Mouse (Mus musculus) frontal cortex, adult 2 months (tissue): Measurements from ENCODE around the gene Limk2. TPM values are rescaled to one million over a fixed set of nuclear protein-coding genes. Genes with fewer than 3 reads are reported as not detected.

Experiments used
- DNase-seq, 2 experiments: peaks; one replicate each; pipeline ENCODE4 v3.0.0; 2022; ENCODE audit warnings: low spot score in 1 of 2; ENCODE audit errors: extremely low spot score in 1 of 2
- polyA plus RNA-seq: library from polyadenylated mRNA; depleted of rRNA; stranded (reverse); fragments of >200 nt; gene quantifications from 2 replicates; pipeline ENCODE4 v1.2.3, GENCODE M21; 2012

Limk2 gene
- polyA plus RNA-seq, 1 experiment, result 179 TPM

DNA sequence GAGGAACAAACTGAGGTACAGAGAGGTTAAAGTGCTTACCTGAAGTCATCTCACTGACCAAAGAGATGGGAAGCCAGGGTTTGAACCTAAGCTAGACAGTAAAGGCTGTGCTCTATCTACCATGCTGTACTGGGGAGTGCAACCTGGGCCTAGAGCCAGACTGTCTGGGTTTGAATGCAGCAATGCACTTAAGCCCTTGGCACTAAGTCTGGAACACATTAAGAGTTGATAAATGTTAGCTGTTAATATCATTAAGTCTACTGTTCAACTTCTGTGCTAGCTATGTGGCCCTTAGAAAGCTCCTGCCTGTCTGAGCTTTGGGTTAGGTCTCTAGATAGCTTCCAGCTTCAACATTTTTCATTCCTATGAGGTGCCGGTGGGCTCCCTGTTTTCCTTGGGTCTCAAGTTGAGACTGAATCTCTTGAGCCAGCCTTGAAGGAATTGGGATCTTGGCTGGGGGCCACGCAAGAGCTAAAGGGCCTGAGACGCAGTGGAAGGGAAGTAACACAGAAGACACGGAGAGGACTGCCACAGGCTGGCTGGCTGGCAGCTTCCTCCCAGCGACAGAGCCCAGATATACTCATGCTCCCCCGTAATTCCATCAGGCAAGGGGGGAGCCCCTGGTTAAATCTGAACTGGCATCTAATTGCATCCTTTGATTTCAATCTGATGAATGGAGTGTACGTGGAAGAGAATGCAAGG is 35.2 kb downstream of the Limk2 start:
- peak in 1 of 2 experiments; percentile 17 for DNase-seq

- no peak for DNase-seq
These were observed 37.2 kb downstream of the Limk2 start for GRCm38 (mm10) chr11:3371599-3372295.

DNA sequence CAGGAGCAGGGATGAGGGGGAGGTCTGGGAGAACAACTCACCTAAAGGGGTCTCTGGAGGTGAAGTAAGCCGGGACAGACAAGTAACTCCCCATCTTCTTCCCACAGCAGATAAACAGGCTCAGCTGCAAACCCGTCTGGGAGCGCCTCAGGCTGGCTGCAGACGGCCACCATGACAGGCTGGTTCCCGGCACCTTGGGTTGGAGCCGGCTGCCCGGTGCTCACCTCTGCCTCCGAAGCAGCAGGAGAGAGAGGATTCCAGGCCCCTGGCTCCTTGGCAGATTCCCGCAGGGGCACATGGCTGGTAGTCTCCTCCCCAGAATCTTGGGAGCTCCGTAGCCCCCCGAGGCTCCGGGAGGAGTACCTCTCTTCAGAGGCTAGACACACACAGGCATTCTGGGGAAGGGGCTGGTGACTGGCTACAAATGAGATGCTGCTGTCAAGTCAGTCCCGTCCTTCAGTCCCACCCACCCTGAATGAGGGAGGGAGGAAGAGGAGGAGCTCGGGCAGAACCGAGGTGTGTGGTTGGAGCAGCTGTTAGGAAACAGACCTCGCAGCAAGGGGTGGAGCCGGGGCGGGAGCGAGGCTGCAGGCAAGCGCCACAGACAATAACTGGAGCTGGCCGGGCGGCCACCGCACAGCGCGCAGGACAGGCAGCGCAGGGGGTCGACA is 37.9 kb downstream of the Limk2 start:
- DNase-seq, result peak; percentile 86

- DNase-seq, result no peak
These were observed 38.8 kb downstream of the Limk2 start for GRCm38 (mm10) chr11:3370162-3370561.

GRCm38 (mm10) chr11:3369449-3369848 is 39.5 kb downstream of the Limk2 start:
- DNase-seq, result no peak

- DNase-seq, result no peak
These were observed 40.0 kb downstream of the Limk2 start for GRCm38 (mm10) chr11:3368983-3369382.

DNA sequence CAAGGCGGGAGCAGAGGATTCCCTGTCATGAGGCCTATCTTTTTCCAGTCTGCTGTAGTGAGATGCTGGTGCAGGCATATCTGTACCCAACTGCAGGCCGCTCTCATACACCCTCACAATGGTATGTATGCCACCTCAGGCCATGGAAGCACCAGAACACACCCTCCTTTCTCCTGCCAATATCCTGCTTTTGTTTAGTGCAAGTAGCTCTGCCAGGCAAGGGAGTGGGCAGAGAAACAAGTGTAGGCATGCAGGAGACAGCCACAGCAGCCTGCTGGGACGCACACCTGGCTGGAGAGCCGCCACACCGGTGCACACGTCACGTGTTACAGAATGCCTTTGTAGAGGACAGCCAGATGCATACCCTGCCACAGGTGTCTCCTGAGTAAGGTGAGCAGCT is 42.6 kb downstream of the Limk2 start:
- DNase-seq, result no peak

- no peak for DNase-seq
These were observed 46.1 kb downstream of the Limk2 start for GRCm38 (mm10) chr11:3362854-3363253.

- DNase-seq, result no peak
These were observed 55.9 kb downstream of the Limk2 start for GRCm38 (mm10) chr11:3352990-3353585.

- DNase-seq, result no peak
These were observed 56.9 kb downstream of the Limk2 start for GRCm38 (mm10) chr11:3352131-3352530.

DNA sequence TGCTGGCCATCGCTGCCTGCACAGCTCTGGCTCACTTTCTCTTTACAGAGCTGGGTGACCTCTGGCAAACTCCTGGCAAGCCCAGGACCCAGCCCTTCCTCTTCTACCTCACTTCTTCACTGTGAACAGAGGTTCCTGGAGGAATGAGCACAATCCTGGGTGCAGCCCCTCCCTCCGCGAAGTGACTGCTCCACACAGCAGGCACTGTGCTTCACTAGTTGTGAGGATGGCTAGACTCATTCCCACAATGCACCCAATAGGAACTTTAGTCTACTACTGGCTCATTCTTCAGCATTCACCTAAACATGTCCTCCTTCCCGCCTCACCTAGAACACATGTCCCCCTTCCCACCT is 59.7 kb downstream of the Limk2 start:
- DNase-seq, result no peak

DNA sequence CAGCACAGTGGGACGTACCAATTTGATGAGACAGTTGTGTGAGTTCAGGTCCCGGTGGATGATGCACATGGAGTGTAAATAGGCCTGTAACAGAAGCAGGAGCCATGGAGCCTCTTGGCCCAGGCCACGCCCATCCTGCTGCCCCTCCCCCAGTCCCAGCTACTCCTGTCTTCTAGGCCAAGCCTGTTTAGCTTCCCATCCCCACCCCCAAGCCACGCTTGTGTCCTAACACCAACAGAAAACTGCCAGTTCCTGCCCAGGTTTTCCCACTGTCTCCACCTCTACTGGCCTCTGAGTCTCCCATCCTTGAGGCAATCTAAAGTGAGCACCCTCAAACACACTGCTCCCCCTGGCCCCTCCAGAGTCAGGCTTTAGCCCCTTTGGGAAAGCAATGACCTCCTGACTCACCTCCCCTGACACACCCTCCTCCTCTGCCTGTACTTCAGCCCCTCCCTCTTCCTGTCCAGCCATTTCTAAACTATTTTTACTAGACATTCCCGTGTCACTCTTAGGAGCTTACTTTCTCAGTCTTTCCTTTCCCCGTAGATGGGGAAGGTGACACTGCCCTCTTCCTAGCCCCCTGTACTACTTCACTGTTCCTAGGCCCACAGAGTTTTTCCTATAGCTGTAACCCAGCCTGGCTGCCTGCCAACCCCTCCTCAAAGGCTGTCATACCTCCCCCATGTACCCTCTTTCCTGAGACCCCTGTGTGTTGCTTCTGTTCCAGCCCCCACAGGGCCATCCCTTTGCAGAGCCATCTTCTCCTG is 60.2 kb downstream of the Limk2 start:
- no peak for DNase-seq

DNA sequence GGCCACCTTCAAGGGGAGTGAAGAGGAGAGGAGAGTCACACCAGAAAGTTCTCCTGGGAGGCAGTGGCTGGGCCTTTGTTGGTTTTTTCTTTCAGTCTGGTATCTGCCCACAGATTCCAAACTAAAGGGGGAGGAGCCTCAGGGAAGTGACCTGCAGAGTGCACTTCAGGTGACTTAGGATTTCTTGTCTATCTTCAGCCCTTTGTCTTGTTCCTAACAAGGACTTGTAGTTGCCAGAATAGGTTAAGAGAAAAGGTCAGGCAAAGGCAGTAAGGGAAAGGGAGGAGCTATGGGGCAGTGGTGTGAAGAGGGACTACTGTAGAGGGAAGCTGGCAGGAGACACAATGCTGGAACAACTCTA is 61.2 kb downstream of the Limk2 start:
- no peak for DNase-seq

DNA sequence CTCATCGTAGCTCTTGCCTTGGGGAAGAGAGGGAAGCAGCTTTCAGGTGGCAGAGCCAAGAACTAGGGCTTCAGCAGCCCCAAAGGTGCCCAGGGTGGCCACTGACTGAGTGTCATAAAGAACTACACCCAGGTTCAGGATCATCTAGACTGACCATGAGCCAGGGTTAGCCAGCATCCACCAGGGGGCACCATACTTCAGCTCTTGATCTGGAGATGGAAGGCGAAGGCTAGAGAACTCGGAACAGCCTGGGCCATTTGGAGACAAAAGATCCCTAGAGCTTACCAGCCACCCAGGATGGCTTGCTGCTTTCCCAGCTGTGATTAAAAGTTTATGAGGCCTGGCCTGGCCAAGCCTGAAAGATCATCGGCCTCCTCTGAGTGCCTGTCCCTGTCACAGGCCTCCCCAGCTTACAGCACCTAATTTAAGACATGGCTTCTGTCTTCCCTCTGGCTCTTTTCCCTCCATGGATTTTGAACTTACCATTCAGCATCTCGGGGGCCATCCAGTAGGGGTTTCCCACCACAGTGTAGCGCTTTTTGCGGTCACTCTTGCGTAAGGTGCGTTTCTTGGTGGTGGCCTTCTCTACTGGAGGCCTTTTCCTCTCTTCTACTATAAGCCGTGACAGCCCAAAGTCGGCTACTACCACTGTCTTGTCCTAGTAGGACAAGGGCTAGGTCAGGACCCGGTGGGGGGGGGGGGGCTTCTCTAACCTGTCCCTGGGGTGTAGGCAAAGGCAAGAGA is 61.7 kb downstream of the Limk2 start:
- DNase-seq, result peak in 1 of 2 experiments; percentile 93

DNA sequence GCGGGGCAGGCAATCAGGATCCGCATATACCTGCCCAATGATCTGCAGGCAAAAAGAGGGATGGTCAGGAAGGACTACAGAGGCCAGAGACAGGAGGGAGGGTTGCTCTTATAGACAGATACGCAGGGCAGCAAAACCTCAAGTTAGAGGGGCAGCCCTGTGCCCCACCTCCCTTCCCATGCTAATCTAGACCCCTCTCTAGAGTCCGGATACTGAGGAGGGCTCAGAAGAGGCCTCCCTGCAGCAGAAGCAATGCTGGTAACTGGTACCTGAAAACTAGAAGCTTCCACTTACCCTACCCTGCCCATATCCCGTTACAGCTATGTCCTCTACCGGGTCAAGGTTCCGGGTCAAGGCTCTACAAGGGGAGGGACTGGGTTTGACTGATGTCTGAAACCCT is 62.6 kb downstream of the Limk2 start:
- DNase-seq, result no peak

DNA sequence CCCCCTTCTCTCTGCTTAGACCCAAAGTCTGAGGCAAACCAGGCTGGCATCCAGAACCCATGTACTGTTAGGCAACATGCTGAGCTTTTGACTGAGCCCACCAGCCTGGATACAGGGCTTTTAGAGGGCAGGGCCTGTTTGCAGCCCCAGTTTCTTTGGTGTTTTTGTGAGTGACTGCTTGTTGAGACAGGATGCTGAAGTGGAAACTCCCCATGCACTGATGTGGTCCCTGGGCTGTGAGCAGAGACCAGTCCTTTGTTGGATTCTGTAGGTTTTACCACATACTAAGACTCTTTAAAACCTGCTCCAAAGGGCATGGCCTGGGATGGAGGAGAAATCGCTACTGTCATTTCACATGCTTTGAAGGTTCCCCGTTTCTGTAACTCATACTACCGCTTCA is 64.1 kb downstream of the Limk2 start:
- DNase-seq, result no peak

GRCm38 (mm10) chr11:3341476-3341875 is 67.5 kb downstream of the Limk2 start:
- no peak for DNase-seq

DNA sequence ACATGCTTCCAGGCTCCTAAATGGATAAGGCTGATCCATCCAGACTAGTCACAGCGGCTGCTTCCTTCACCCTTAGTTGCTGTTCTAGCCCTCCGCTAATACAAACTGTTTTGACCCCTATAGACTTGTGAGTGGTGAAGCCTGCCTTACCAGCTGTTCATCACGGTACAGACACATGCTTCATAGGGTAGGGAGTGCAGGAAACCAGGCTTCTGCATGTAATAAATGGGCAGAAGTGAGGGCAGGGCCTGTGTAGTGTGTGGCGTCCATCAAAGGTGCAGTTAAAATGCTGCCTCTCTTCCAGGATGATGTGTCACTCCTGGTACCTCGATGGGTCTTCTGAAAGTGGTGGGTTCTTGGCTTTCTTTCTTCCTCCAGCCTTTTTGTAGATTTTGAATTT is 71.0 kb downstream of the Limk2 start:
- no peak for DNase-seq

DNA sequence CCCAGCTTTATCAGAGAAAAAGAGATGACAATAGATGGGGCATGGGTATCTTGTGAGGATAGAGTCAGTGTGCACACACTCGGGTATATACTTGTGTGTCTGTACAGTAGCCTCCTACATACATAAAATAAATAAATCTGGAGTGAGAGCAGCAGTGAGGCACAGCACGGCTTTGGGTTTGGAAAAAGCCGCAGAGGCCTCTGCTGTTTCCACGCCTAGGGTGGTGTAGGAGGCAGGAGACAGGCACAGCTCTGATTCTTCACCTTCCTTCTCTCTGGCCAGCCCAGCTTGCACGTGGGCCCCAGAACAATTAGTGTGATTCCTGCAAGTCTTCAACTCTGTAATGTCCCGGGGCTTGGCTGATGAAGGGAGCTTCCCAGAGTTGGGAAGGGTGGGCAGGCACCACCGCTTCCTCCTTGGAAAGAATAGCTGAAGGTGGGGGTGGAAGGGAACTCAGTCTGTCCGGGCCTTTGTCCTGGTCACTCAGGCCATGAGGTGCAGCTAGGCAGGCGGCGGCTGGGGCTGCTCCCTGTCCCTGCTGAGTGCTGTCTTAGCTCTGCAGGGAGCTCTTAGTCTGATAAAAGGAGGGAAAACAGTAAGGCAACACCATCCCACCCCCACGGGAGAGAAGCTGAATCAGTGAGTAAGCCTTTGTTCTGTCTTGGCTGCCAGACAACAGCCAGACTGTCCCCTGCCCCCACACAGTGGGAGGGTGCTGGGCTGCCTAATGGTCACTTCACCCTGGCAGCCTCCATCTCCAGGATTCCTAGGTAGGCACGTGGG is 71.6 kb downstream of the Limk2 start:
- peak; percentile 70 to 77 for DNase-seq
